Mouse (Mus musculus): ENCODE results near the gene Vps29.

The Vps29 gene

DNA sequence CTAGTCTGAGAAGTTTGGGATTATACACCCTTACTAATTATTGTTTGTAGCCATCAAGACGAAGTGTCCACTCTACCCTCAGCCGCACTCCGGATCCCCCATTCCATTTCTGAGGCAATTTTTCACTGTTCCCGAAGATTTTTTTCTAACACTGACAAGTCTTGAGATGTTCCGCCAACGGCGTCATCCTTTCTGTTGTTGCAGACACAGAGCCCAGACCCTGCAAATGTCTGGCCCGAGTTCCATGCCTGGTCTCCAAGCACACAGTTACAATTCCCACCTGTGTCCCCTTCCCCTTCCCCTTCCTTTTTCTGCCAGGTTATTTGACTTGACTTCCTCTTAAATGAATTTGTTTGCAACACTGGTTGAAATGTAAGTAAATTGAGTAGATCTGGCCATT lies 45.7 kb downstream of the Vps29 start:
- DNase-seq (ENCODE audit: low spot score) = no peak

GRCm38 (mm10) chr5:122400628-122401302 lies 46.6 kb downstream of the Vps29 start:
- no peak for DNase-seq (ENCODE audit: low spot score)

- peak; percentile 66 for DNase-seq (ENCODE audit: low spot score)
Observed at GRCm38 (mm10) chr5:122401303-122401640, 47.1 kb downstream of the Vps29 start.

DNA sequence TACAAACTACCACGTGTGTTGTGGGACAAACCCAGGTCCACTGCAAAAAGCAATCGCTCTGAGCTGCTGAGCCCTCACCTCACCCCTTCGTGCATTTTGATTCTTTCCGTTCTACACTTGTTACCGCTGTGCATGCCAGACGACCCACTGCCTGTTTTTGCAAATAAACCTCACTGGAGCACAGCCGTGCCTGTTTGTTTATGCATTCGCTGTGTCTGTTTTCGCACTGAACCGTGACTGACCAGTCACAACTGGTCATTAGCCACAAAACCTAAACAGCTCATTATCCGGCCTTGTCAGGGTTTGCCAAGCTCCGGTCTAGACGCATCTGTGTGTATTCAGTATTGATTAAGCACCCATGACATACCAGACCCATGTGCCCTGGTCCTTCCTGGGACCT lies 48.0 kb downstream of the Vps29 start:
- no peak for DNase-seq (ENCODE audit: low spot score)

GRCm38 (mm10) chr5:122402772-122403171 lies 48.6 kb downstream of the Vps29 start:
- DNase-seq (ENCODE audit: low spot score) = no peak

- DNase-seq (ENCODE audit: low spot score) = no peak
Observed at GRCm38 (mm10) chr5:122403362-122403761, 49.2 kb downstream of the Vps29 start.

DNA sequence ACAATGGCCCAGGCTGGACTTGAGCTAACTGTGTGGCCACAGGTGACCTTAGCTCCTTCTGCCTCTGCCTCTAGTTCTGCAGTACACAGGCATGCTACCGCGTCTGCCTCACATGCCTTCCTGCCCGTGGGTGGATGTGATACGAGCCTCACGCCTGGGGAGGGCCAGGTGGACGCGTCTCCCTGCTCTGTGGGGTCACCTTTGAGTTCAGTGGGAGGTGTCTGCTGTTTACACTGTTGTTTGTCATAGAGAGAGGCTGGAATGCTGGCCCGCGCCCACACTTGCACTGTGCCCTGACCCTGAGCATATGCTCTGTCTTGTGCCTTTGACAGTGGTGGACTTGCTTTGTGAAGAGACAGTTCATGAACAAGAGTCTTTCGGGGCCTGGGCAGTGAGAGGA lies 51.4 kb downstream of the Vps29 start:
- no peak for DNase-seq (ENCODE audit: low spot score)

DNA sequence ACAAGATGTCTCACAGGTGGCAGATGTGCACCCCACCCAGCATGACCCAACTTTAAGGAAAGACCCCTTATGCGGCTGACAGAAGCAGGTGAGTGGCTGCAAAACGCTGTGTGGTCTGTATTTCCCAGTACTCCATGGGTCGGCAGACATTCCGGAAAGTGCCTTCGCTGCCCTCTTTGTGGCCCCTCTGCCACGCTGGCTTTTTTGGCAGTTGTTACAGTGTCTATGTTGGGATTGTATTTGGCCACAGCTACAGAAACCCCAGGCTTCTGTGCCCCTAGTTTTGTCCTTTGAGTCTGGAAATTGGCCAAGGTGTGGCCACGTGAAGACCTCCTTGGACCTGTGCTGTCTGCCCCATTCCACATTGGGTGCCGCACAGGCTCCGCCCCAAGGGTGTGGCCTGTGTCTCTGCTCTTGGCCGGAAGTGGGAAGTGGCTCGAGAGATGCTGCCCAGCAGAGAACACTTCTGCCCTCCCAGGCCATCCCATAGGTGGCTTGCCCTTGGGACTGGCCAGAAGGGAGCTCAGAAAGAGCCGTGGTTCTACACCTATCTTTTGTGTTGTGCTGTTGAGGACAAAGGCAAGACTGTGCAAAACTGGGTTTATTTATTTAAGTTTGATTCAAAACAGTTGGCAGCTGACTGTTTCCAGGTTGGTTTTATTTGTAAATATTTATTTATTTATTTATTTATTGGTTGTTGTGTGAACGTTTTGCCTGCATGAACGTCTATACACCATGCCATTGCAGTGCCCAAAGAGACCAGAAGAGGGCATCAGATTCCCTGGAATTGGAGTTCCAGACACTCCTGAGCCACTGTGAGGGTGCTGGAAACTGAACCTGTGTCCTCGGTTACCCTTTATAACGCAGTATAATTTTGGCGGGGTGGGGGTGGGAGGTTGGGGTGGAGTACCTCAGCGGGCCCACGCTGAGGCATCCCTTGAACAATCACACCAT lies 55.8 kb downstream of the Vps29 start:
- DNase-seq (ENCODE audit: low spot score) = no peak

DNA sequence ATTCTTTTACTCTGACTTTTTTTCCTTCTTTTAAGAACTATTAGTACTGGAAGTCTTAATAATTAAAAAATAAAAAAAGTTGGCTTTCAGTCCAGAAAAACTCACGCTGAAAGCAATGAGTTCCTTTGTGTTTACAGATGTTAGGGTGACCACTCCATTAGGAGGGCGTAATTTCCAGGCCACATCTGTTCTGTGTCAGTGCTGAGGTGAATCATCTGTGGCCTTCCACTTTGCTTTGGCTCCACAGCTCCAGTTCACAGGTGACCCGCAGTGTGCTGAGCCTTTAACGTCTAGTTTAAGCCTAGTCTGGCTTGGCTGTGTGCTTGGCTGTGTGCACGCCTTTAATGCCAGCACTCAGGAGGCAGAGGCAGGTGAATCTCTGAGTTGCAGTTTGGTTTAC lies 57.7 kb downstream of the Vps29 start:
- no peak for DNase-seq (ENCODE audit: low spot score)

DNA sequence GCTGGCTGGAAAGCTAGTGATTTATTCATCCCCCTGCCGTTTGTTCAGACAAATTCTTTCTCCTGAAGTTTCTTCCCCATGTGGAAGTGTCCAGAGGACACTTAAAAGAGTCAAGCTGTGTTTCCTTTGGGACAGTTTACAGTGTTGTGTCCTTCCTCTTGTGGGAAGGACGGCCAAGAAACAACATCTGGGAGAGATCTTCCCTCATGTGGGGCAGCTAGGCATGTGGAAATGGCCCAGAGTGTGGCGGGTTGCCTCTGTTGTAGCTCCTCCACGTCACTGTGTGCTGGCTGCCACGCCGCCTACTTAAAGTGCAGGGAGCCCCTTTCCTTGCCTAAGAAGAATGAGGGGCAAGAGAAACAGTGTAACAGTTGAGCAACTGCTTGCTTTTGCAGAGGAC lies 58.7 kb downstream of the Vps29 start:
- no peak for DNase-seq (ENCODE audit: low spot score)

- no peak for DNase-seq (ENCODE audit: low spot score)
Observed at GRCm38 (mm10) chr5:122414351-122414750, 60.2 kb downstream of the Vps29 start.
